Mouse (Mus musculus): ENCODE data around the gene Zfp346.

Zfp346 gene

DNA sequence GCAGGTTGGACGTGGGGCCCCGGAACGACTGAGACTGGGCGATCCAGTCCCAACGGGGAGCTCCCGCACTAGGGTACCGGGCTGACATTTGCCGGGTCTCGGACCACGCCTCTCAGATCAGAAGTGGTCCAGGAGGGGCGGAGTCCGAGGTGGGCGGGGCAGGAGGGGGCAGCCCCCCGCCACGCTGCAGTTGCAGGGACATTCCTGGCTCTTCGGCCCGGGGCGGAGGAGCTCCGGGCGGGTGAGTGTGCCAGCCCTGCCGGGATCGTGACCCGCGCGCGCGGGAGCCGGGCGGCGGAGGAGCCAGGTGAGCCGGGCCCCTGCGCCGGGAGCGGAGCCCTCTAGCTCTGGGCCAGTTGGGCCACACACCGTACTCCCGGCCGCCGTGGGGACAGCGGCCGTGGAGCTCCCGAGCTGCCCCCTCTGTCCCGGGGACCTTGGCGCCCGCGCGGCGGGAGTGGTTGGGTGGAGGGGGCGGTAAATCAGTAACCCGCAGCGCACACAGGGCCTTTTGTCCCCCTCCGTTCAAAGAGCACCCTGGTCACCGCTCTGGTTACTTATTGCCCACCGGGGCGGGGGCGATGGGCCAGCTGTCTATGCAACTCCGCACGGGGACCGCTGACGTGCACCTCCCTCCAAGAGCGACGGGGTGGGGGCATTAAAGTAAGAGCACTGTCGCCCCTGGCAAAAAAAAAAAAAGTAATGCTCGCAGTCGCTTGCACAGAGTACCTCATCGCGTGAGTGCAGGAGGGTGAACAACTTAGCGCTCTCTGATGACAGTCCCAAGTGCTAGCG is 47.7 kb downstream of the Zfp346 start, which contains the start of gene Fgfr4:
Fgfr4 (plus strand) TSS at position 20 of the 795 bp plus-strand sequence.
- no peak for DNase-seq (ENCODE audit: low read depth, low spot score)

- no peak for DNase-seq (ENCODE audit: low read depth, low spot score)
These were observed 48.8 kb downstream of the Zfp346 start for GRCm38 (mm10) chr13:55153951-55154350.

DNA sequence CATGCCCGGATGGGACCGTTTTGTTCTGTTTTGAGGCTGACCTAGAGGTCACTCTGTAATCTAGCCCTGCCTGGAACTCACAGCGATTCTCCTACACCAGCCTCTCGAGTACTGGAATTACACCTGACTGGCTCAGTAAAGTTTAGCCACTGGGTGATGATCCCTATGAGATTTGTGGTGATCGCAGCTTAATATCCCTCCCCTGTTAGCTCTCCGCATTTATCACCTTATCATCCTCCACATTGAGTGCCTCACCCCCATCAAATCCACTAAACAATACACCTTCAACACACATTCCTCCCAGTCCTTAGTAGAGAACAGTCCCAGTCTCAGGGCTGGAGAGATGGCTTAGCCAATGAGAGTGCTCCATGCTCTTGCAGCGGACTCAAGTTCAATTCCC is 57.3 kb downstream of the Zfp346 start:
- DNase-seq (ENCODE audit: low read depth, low spot score) = no peak

DNA sequence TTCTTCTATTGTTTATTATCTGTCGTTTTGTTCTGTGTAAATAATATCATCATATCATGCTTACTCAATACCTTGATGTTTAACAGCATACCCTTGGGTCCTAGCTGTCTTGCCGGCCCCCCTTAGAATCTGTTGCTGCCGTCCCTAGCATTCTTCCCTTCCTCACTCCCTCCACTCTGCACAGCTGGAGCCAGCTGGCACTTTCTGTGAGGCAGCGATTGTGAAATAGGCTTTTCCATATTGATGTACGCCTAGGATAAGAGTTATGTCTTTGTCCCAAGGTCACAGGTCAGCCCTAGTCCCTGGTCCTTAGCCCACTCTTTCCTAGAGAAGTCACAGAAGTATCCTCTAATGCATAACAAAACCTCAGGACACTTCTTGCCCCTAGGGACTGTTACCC is 58.4 kb downstream of the Zfp346 start:
- no peak for DNase-seq (ENCODE audit: low read depth, low spot score)

DNA sequence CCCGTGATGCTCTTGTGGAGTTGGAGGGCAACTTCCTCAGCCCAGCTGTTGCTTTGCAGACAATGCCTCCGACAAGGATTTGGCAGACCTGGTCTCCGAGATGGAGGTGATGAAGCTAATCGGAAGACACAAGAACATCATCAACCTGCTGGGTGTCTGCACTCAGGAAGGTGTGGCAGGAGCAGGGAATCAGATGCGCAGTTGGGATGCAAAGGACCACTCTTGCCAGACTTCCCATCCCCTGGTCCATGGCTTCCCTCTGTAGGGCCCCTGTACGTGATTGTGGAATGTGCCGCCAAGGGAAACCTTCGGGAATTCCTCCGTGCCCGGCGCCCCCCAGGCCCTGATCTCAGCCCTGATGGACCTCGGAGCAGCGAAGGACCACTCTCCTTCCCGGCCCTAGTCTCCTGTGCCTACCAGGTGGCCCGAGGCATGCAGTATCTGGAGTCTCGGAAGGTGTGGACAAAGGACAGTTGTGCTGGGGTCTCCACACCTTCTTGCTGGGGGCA is 60.8 kb downstream of the Zfp346 start:
- DNase-seq (ENCODE audit: low read depth, low spot score) = no peak

DNA sequence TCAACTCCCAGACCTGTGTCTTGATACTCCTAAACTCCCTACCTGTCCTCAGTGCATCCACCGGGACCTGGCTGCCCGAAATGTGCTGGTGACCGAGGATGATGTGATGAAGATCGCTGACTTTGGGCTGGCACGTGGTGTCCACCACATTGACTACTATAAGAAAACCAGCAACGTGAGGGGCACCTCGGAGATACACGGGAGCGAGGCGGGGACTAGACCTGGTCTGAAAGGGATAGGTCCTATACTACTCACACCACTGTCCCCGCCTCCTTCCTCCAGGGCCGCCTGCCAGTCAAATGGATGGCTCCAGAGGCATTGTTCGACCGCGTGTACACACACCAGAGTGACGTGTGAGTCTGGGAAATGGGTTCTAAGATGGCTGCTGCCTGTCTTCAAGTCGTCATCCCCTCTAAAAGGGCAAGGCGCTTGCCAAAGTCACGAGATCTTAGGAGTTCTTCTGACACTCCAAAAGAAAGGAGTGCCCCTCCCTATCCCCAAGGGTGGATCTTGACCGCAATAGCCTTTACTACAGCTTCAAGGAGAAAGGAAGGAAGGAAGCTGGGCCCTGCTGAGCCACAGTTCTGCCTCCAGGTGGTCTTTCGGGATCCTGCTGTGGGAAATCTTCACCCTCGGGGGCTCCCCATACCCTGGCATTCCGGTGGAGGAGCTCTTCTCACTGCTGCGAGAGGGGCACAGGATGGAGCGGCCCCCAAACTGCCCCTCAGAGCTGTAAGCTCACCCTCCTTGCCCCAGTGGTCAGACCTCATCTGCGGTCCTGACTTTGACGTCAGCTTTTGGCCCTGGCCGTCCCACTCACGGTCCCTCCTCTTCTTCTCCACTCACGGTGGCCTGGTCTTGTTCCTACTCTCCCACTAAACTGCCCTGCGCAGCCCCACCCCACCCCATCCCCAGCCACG is 62.0 kb downstream of the Zfp346 start:
- no peak for DNase-seq (ENCODE audit: low read depth, low spot score)

- no peak for DNase-seq (ENCODE audit: low read depth, low spot score)
These were observed 62.7 kb downstream of the Zfp346 start for GRCm38 (mm10) chr13:55167798-55168197.

DNA sequence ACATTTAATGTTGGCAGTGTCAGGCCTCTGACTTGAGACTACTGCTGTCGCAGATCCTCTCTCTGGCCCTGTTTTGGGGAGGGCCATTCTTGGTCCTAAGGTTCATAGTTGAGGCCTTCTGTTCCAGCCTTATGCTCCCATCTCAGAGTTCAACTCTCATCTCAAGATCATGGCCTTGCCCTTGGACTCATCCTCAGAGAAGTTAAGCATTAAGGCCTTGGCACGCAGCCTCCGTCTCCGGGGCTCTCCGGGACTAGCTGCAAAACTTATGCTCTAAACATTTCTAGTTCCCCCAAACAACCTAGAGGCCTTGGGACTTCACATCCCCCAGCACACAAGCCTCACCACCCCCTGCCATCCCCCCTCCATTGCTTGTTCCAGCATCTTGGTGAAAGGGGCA is 63.1 kb downstream of the Zfp346 start:
- no peak for DNase-seq (ENCODE audit: low read depth, low spot score)

GRCm38 (mm10) chr13:55168958-55169369 is 63.9 kb downstream of the Zfp346 start:
- no peak for DNase-seq (ENCODE audit: low read depth, low spot score)

DNA sequence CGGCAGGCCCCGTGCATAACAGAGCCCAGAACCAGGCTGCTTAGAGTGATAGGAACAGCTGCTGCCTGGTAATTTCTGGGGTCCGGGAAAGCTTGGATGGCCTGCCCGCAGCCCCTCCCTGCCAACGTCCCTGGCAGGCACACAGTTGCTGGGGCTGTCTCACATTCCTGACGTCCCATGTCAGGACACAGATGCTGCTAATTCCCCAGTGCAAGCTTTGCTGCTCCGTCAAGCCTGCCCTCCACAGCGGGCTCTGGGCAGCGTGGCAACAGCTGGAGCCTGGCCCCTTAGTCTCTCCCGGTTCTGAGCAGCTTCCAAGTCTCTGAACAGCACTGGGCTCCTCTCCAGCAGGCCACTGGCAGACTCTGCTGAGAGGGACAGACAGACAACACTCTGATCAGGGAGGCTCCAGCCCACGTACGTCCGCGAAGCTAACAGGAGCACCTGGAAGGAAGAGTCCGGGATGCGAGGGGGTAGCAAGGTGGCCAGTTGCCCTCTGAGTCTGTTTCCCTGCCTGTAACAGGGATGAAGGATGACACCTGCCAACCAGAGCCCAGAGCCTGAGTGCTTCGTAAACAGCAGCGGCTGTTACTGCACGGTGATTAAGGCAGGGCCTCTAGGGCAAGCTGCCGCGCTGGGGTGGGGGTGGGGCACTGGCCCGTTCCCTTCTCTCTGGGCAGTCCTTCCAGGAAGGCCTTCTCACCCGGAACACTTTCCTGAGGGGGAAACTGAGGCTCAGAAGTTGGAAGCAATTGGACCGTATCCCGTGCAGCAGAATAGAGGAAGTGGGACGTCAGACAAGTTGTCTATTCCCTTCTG is 66.6 kb downstream of the Zfp346 start:
- DNase-seq (ENCODE audit: low read depth, low spot score) = no peak

DNA sequence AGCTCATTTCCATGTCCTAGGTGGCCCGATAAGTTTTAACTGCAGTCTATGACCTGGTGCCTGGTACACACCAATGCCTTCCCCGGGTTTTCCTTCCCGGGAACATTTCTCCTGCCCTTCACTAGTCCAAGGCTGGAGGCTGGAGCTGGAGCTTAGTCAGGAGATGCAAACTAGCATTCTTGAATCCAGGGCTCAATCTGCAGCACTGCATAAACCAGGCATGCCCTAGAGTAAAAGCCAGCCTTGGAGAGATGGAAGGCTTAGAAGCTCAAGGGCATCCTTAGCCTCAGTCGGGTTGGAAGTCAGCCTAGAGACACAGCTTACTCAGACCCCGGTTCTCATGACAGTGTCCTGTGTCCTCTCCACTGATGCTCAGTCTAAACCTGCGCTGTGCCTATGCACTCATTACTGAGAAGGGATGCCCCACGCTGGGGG is 67.2 kb downstream of the Zfp346 start:
- DNase-seq (ENCODE audit: low read depth, low spot score) = no peak

GRCm38 (mm10) chr13:55174347-55174746 is 69.2 kb downstream of the Zfp346 start:
- DNase-seq (ENCODE audit: low read depth, low spot score) = no peak

DNA sequence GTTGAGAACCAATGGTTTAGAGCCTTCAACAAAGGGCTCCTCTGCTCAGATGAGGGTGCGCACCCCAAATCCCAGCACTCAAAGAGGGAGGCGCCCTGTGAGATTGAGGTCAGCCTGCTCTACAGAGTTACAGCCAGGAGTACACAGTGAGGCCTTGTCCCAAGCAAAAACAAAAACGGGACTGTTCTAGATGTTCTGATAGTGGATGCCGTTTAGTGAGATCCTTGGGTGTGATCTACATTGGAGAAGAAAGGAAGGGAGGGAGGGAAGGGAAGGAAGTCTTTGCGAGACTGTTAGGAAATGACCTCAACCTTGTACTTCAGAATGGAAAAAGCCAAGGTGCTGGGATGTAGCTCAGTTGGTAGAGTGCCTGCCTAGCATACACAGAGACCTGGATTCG is 71.2 kb downstream of the Zfp346 start:
- DNase-seq (ENCODE audit: low read depth, low spot score) = no peak

- DNase-seq (ENCODE audit: low read depth, low spot score) = no peak
These were observed 72.9 kb downstream of the Zfp346 start for GRCm38 (mm10) chr13:55177903-55178496.

DNA sequence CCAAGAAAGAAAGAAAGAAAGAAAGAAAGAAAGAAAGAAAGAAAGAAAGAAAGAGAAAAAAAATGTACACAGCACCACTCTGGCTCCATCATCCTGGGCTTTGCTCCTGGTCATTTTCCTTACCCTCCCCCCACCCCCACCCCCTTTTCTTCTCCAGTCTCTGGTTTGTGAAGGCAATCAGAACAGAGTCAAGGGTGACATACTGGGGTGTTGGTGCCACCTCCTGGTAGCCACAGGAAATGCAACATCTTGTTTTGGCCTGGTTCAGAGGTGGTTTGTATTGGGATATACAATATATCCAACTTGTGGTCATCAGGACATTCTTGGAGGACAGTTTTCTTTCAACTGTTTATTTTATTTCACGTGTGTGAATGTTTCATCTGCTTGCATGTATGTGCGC is 73.4 kb downstream of the Zfp346 start:
- peak; percentile 61 for DNase-seq (ENCODE audit: low read depth, low spot score)

DNA sequence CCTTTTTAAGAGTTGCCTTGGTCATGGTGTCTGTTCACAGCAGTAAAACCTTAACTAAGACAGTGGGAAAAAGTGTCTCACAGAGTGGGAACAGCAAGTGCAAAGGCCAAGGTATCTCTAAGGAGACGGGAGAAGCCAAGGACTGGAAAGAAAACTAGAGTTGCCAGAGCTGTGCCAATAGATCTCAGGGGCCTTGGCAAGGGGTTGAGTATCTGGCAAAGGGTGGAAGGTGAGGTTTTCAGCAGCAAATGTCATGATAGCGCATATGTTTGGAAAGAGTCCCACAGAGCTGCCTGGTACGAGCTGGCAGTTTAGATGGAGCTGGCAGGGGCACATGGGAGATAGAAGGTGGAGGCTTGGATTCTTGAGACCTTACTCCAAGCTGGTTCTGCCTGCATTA is 74.5 kb downstream of the Zfp346 start:
- DNase-seq (ENCODE audit: low read depth, low spot score) = no peak

DNA sequence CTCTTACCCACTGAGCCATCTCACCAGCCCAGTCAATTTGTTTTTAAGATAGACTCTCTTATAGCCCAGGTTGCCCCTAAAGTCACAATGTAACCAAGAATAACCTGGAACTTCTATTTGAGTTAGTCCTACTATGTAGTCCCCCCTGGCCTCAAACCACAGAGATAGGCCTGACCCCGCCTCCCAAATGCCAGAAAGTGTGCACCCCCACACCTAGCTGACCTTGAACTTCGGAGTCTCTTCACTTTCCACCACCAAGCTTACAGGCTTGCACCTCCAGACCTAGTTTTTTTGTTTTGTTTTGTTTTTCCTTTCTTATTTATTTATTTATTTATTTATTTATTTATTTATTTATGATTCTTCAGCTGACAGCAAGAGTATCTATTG is 76.7 kb downstream of the Zfp346 start:
- no peak for DNase-seq (ENCODE audit: low read depth, low spot score)

GRCm38 (mm10) chr13:55182173-55182894 is 77.2 kb downstream of the Zfp346 start:
- peak; percentile 47 for DNase-seq (ENCODE audit: low read depth, low spot score)

- no peak for DNase-seq (ENCODE audit: low read depth, low spot score)
These were observed 78.3 kb downstream of the Zfp346 start for GRCm38 (mm10) chr13:55183382-55183781.
